Mouse (Mus musculus) testis, adult 2 months (tissue): ENCODE data around the gene Kalrn.

ENCODE experiments used
- CTCF ChIP-seq: fragments of 200-500 bp; IDR thresholded peaks from 2 replicates; pipeline ENCODE4 v1.5.1; 2012; ENCODE audit warnings: low read depth, mild to moderate bottlenecking, inconsistent platforms, low read length, moderate library complexity; ENCODE audit not compliant: control insufficient read depth, insufficient read depth, insufficient replicate concordance
- POLR2A ChIP-seq: fragments of 200-500 bp; IDR thresholded peaks from 2 replicates; pipeline ENCODE4 v1.6.1; 2012; ENCODE audit warnings: low read depth, mild to moderate bottlenecking, inconsistent platforms, low read length, moderate library complexity; ENCODE audit not compliant: control insufficient read depth

DNA sequence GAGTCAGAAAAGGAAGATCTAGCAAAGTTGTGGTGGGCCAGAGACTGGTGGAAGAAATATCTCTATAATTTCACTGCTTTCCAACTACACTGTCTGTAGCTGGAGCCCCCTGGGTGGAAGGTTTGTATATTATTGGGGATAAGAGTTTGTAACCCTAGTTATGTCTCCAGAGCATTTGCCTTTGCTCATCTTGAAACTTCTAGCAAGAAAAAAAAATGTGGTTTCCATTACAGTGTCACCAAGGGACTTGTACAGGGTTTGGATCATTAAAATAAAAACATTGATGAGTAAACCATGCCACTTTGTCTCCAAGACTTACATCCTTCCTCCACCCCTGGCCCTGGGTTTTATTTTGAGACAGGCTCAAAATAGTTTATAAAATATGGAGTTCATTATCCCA is 71.2 kb downstream of the Kalrn start:
- TF ChIP-seq CTCF: no peak
- no peak for TF ChIP-seq POLR2A
